ENCODE assay signal across 9 mouse cellular contexts in genomic region chr6:108862548-108862947, GRCm38 (mm10). TPM values are rescaled to one million over a fixed set of nuclear protein-coding genes. Genes with fewer than 3 reads are reported as not detected.
DNase-seq lines count a peak whose midpoint lies in the region; ATAC-seq and TF ChIP-seq lines count a peak whose summit lies in the region.
"Had no signal": no experiment of that assay in that cellular context is flagged by ENCODE, and none has a peak within 500 bp of the region (broad histone marks: within the 10 kb centered on the region; RNA-seq: fewer than 3 reads in every experiment).

No protein-coding gene starts in this region.

- H3K9me3 ChIP-seq in midbrain, embryonic 14.5 days (ENCODE audit: control insufficient read depth, low read length): peaks cover 7% of the 10 kb centered on the region; the same call in 1 of the 2 replicates
- H3K9me3 ChIP-seq in midbrain, embryonic 16.5 days (replicated peaks; ENCODE audit: control insufficient read depth, low read length, poor library complexity, severe bottlenecking): peaks cover 8% of the 10 kb centered on the region; the same call in 1 of the 2 replicates
- peaks cover 6% of the 10 kb centered on the region for H3K9me3 ChIP-seq in heart, embryonic 11.5 days (replicated peaks; ENCODE audit: control insufficient read depth, low read length)
- H3K9me3 ChIP-seq in stomach, postnatal 0 days (ENCODE audit: control insufficient read depth, low read length): 0 out of 2 replicates have a peak, but pooled peaks cover 7% of the 10 kb centered on the region

- ATAC-seq in midbrain, embryonic 14.5 days (ENCODE audit: low FRiP score, low TSS enrichment): peak; percentile 40; the same call in 1 of the 2 replicates
- no peak for ATAC-seq in midbrain, embryonic 16.5 days
- ATAC-seq in heart, embryonic 11.5 days (replicated peaks; ENCODE audit: insufficient number of reproducible peaks, low FRiP score, low TSS enrichment): 0 out of 2 replicates have a peak, but pooled peaks have one; percentile 46
- peak; percentile 48; the same call in 1 of the 2 replicates for ATAC-seq in stomach, postnatal 0 days (ENCODE audit: low FRiP score, low TSS enrichment)

- 89% methylated on average over 2 of the region's 2 CpGs for WGBS in midbrain, embryonic 14.5 days
- WGBS in midbrain, embryonic 16.5 days: 83% methylated on average over 2 of the region's 2 CpGs
- WGBS in heart, embryonic 11.5 days (ENCODE audit: insufficient replicate concordance): 73% methylated on average over 2 of the region's 2 CpGs
- 56% methylated on average over 2 of the region's 2 CpGs for WGBS in stomach, postnatal 0 days

- no peaks in the 10 kb centered on the region for H3K4me1 ChIP-seq in midbrain, embryonic 14.5 days (ENCODE audit: control insufficient read depth, insufficient read depth, low read length)
- H3K4me1 ChIP-seq in midbrain, embryonic 16.5 days (ENCODE audit: control insufficient read depth, insufficient read depth, low read length): no peaks in the 10 kb centered on the region
- no peaks in the 10 kb centered on the region for H3K4me1 ChIP-seq in heart, embryonic 11.5 days (ENCODE audit: control insufficient read depth, insufficient read depth, low read length)
- no peaks in the 10 kb centered on the region for H3K4me1 ChIP-seq in stomach, postnatal 0 days (replicated peaks; ENCODE audit: control insufficient read depth, insufficient read depth)

- H3K27ac ChIP-seq in midbrain, embryonic 14.5 days (replicated peaks; ENCODE audit: low read depth, low read length): no peak overlapping the region
- no peak overlapping the region for H3K27ac ChIP-seq in midbrain, embryonic 16.5 days (ENCODE audit: low read length)
- H3K27ac ChIP-seq in heart, embryonic 11.5 days (ENCODE audit: low read depth, low read length): no peak overlapping the region
- H3K27ac ChIP-seq in stomach, postnatal 0 days (replicated peaks): no peak overlapping the region

- no peak overlapping the region for H3K4me2 ChIP-seq in midbrain, embryonic 14.5 days (ENCODE audit: low read length)
- no peak overlapping the region for H3K4me2 ChIP-seq in midbrain, embryonic 16.5 days (ENCODE audit: low read length)
- H3K4me2 ChIP-seq in heart, embryonic 11.5 days: no peak overlapping the region
- H3K4me2 ChIP-seq in stomach, postnatal 0 days (replicated peaks; ENCODE audit: low read depth): no peak overlapping the region

- peak; percentile 9 for DNase-seq in gastrocnemius, postnatal 14 days
- no peak for DNase-seq in gastrocnemius, adult 8-10 months (ENCODE audit: low spot score in 2 of 2)
- DNase-seq in midbrain, embryonic 14.5 days: no peak
- DNase-seq in stomach, postnatal 0 days (ENCODE audit: low spot score): peak; percentile 20
- DNase-seq in retina, embryonic 14.5 days (ENCODE audit: low spot score): no peak
- no peak for DNase-seq in spleen, postnatal 10 days (ENCODE audit: low spot score in 2 of 2)
- DNase-seq: layer of hippocampus, postnatal 36 days had no signal

- H3K27me3 ChIP-seq in midbrain, embryonic 14.5 days (ENCODE audit: control insufficient read depth, insufficient read depth, low read length): no peaks in the 10 kb centered on the region
- H3K27me3 ChIP-seq in midbrain, embryonic 16.5 days (ENCODE audit: control insufficient read depth, insufficient read depth, low read depth, low read length): no peaks in the 10 kb centered on the region
- no peaks in the 10 kb centered on the region for H3K27me3 ChIP-seq in heart, embryonic 11.5 days (ENCODE audit: control insufficient read depth, insufficient read depth, low read length)
- no peaks in the 10 kb centered on the region for H3K27me3 ChIP-seq in stomach, postnatal 0 days (ENCODE audit: control insufficient read depth, insufficient read depth, low read length)

- peaks cover 15% of the 10 kb centered on the region; the same call in 1 of the 2 replicates for H3K36me3 ChIP-seq in midbrain, embryonic 14.5 days (ENCODE audit: control insufficient read depth, insufficient read depth, low read length)
- H3K36me3 ChIP-seq in midbrain, embryonic 16.5 days (ENCODE audit: control insufficient read depth, insufficient read depth, low read length): 0 out of 2 replicates have a peak, but pooled peaks cover 2% of the 10 kb centered on the region
- H3K36me3 ChIP-seq in heart, embryonic 11.5 days (ENCODE audit: control insufficient read depth, insufficient read depth, low read length): no peaks in the 10 kb centered on the region
- no peaks in the 10 kb centered on the region for H3K36me3 ChIP-seq in stomach, postnatal 0 days (ENCODE audit: control insufficient read depth, insufficient read depth, low read length)

- no peak for TF ChIP-seq EP300 in stomach, postnatal 0 days (optimal IDR thresholded peaks at IDR 0.05)

- intact Hi-C loops in gastrocnemius, postnatal 14 days (cut with DNase I; ENCODE audit: low total_unique reads): no loop called here

- TF ChIP-seq CTCF in stomach, postnatal 0 days (IDR thresholded peaks at IDR 0.05; ENCODE audit: low read depth): no peak

- no peak overlapping the region for H3K4me3 ChIP-seq in midbrain, embryonic 14.5 days (replicated peaks; ENCODE audit: low read depth, low read length)
- no peak overlapping the region for H3K4me3 ChIP-seq in midbrain, embryonic 16.5 days (ENCODE audit: low read depth, low read length)
- no peak overlapping the region for H3K4me3 ChIP-seq in heart, embryonic 11.5 days (ENCODE audit: low read depth, low read length)
- H3K4me3 ChIP-seq in stomach, postnatal 0 days (ENCODE audit: low read depth, low read length): no peak overlapping the region

- H3K9ac ChIP-seq in midbrain, embryonic 14.5 days (replicated peaks; ENCODE audit: low read length): no peak overlapping the region
- H3K9ac ChIP-seq in midbrain, embryonic 16.5 days (ENCODE audit: low read depth, low read length): no peak overlapping the region
- H3K9ac ChIP-seq in heart, embryonic 11.5 days (ENCODE audit: low read depth, low read length): no peak overlapping the region
- H3K9ac ChIP-seq in stomach, postnatal 0 days (ENCODE audit: low read length): no peak overlapping the region

RNA-seq across cellular contexts. Expression of gene Edem1, which starts 34.1 kb away (rescaled TPM):
- 1 to 10 TPM; 6.5 to 8.8 TPM for total RNA-seq in gastrocnemius, postnatal 14 days (2021)
- 1 to 10 TPM; 3.2 to 5.8 (median 4.8) TPM for total RNA-seq in gastrocnemius, adult 8-10 months (2022)
- 7.3 and 8.3 TPM in 2 replicates for polyA plus RNA-seq in midbrain, embryonic 14.5 days (2014; fragmentation: Nextera tagmentation; extraction: Ambion mirVana)
- 4.1 and 4.9 TPM in 2 replicates for polyA plus RNA-seq in midbrain, embryonic 16.5 days (2015; fragmentation: Nextera tagmentation; extraction: Ambion mirVana)
- 18.6 and 19.4 TPM in 2 replicates for polyA plus RNA-seq in heart, embryonic 11.5 days (2014; fragmentation: Nextera tagmentation; extraction: Ambion mirVana)
- 34.8 and 35.8 TPM in 2 replicates for polyA plus RNA-seq in stomach, postnatal 0 days (2015; fragmentation: Nextera tagmentation; extraction: Ambion mirVana)

Comparison
In these comparisons a context has a peak if more than half of its experiments do, and no peak if none do; other contexts are left out.
1. DNase-seq: peak in gastrocnemius, postnatal 14 days (single experiment) and stomach, postnatal 0 days (single experiment); none in gastrocnemius, adult 8-10 months (0 of 2), midbrain, embryonic 14.5 days (single experiment), retina, embryonic 14.5 days (single experiment) and spleen, postnatal 10 days (0 of 2).